Mouse (Mus musculus) liver, embryonic 16.5 days (tissue): ENCODE measurements around the gene Tshr. TPM values are rescaled to one million over a fixed set of nuclear protein-coding genes. Genes with fewer than 3 reads are reported as not detected.

Source experiments
- polyA plus RNA-seq: library from polyadenylated mRNA; unstranded; fragments of >200 nt; fragmentation: Nextera tagmentation; extraction: Ambion mirVana; gene quantifications from 2 replicates; pipeline ENCODE4 v1.2.1, GENCODE M21; 2015

Gene Tshr
- polyA plus RNA-seq, 1 experiment from 2014 or later = 0.09 TPM

Other genes with a start within 250 kb of the Tshr start
- gene Cep128, start 154 bp upstream of the Tshr start, polyA plus RNA-seq = 8.9 and 10.2 TPM in 2 replicates
- 17.3 and 19.2 TPM in 2 replicates for gene Gtf2a1, start 205.9 kb downstream of the Tshr start, polyA plus RNA-seq